Mouse (Mus musculus) embryonic fibroblast, embryonic 13.5 days (primary cell): ENCODE results near the gene Sel1l3.

Source experiments
- CTCF ChIP-seq: IDR thresholded peaks from 2 replicates; pipeline ENCODE4 v1.5.1; 2011; ENCODE audit warnings: mild to moderate bottlenecking, control low read depth, low read length, moderate library complexity, borderline replicate concordance; ENCODE audit not compliant: insufficient read depth
- POLR2A ChIP-seq: IDR thresholded peaks from 2 replicates; pipeline ENCODE4 v1.6.1; 2011; ENCODE audit warnings: low read depth, mild to moderate bottlenecking, control low read depth, low read length, moderate library complexity

- no peak for TF ChIP-seq POLR2A
- no peak for TF ChIP-seq CTCF
These were observed 1.1 kb upstream of the Sel1l3 start for GRCm38 (mm10) chr5:53214801-53215200.
